Mouse (Mus musculus): ENCODE data around the gene Snx9.

The Snx9 gene

GRCm38 (mm10) chr17:5806823-5807222, 34.3 kb upstream of the Snx9 start:
- DNase-seq (ENCODE audit: extremely low read depth, insufficient read length, low spot score), result no peak

- DNase-seq (ENCODE audit: extremely low read depth, insufficient read length, low spot score), result no peak
These were observed 33.2 kb upstream of the Snx9 start for GRCm38 (mm10) chr17:5807847-5808386.

- DNase-seq (ENCODE audit: extremely low read depth, insufficient read length, low spot score), result peak; percentile 64
These were observed 27.1 kb upstream of the Snx9 start for GRCm38 (mm10) chr17:5813863-5814640.

DNA sequence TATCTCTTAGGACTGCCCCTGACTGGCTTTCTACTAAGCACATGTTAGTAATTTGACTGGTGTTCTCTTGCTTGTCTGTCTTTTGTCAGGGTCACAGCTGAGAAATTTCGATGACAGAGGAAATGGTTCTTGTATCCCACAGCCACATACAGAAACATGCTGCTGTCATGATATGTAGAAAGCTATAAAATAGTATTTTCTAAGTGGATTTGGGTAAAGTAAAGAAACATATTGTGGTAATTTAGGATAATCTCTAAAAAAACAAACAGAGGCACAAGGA, 26.5 kb upstream of the Snx9 start:
- no peak for DNase-seq (ENCODE audit: extremely low read depth, insufficient read length, low spot score)

- DNase-seq (ENCODE audit: extremely low read depth, insufficient read length, low spot score), result no peak
These were observed 23.3 kb upstream of the Snx9 start for GRCm38 (mm10) chr17:5817871-5818270.

DNA sequence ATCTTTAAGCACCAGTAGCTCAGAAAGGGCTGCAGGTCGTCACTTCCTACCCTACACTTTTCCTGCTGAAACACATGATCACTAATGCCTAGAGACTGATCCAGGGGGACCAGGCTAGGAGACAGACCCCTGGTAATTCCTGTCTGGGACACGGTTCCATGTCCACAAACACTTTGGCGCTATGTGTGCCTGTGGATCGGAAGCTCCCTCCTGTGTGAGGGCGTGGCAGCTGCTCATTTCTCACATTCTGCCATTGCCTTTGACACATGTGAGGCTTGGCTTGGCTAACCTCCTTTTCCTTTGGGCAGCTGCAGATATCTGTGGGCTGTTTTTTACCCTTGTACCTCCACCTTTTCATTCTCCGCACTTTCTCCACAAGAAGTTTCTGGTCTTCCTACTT, 22.0 kb upstream of the Snx9 start:
- DNase-seq (ENCODE audit: extremely low read depth, insufficient read length, low spot score), result no peak

DNA sequence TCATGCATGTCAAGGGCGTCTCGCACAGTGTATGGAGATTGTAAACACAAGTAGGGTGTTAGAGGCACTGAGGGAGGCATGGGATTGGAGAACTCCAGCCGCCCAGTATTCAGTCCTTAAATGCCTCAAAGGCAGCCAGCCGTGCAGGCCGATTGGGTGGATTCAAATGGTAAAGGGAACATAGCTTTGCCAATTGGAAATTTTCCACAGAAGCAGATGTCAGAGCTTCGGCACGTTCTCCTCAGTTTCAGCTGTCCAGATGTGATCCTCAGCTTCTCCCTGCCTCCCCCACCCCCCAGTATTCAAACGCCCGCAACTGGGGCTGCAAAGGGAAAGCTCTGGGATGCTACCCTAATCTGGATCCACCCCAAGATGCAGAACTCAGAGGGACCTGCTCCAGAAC, 21.3 kb upstream of the Snx9 start:
- no peak for DNase-seq (ENCODE audit: extremely low read depth, insufficient read length, low spot score)

- peak; percentile 80 for DNase-seq (ENCODE audit: extremely low read depth, insufficient read length, low spot score)
These were observed 18.6 kb upstream of the Snx9 start for GRCm38 (mm10) chr17:5822541-5822940.

DNA sequence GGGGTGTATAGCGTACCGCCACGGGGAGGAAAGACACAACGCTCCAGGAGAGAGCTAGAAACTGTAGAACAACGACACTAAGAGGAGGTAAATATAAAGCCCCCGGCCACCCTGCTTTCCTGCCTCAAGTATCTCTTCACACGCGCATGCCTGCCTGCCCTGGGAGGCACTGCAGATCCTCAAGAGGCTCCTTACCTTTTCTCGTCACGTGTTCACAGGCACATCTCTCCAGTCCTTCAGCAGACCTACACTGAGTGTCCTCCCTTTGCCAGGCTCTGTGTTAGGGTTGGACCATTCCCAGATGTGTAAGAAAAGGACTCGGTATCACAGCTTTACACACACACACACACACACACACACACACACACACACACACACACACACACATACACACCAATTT, 18.1 kb upstream of the Snx9 start:
- DNase-seq (ENCODE audit: extremely low read depth, insufficient read length, low spot score), result no peak

- no peak for DNase-seq (ENCODE audit: extremely low read depth, insufficient read length, low spot score)
These were observed 13.1 kb upstream of the Snx9 start for GRCm38 (mm10) chr17:5827836-5828582.

GRCm38 (mm10) chr17:5828583-5828836, 12.6 kb upstream of the Snx9 start:
- DNase-seq (ENCODE audit: extremely low read depth, insufficient read length, low spot score), result no peak

DNA sequence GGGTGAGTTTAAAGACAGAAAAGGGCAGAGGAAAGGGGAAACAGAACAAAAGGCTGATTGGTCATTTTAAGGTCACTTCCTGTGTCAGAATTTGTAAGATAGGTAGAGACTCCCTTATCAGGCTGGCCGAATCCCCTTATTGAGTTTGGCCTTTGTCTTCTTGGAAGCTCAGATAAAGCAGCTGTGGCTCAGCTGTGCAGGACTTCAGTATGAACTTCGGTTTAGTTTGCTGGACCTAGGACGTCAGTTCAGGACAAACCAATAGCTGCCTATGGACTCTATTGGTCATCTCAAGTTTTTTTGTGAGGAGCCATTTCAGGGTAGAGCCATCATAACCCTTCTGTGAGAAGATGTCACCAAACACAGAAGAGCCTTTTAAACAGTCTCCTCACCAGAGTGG, 12.2 kb upstream of the Snx9 start:
- no peak for DNase-seq (ENCODE audit: extremely low read depth, insufficient read length, low spot score)

DNA sequence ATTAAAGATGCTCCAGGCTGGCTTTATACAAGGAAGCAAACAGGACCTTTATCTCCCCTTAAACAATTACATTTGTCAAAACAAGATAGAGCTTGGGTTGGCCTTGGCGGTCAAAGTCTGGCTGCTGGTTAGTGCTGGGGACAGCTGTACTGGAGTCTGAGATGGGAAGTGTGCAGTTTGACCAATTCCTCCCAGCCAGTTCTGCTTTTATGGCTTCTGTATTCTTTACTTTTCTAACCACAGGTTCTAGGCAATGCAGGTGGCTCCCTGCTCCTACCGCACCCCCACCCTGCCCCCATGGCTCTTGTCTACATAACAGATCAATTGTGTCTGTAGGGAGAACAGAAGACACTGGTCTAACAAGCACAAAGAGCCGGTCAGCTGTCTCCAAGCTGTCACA, 11.2 kb upstream of the Snx9 start:
- DNase-seq (ENCODE audit: extremely low read depth, insufficient read length, low spot score), result no peak

DNA sequence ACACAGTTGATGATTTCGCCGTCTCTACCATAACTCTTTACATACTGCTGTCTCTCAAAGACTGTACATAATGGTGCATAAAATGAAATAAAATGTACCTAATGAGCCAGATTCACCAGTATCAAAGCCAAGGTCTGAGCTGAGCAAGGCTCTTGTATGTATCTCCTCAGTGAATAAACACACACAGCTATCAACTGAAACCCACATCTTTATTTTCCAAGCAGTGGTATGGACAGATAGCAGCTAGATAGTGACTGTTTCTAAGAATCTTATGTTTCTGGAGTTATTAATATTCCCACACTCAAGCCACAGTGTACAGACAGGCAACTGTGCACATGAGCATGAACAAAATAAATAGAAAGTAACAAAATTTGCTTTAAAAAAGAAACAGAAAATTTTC, 10.7 kb upstream of the Snx9 start:
- DNase-seq (ENCODE audit: extremely low read depth, insufficient read length, low spot score), result no peak

DNA sequence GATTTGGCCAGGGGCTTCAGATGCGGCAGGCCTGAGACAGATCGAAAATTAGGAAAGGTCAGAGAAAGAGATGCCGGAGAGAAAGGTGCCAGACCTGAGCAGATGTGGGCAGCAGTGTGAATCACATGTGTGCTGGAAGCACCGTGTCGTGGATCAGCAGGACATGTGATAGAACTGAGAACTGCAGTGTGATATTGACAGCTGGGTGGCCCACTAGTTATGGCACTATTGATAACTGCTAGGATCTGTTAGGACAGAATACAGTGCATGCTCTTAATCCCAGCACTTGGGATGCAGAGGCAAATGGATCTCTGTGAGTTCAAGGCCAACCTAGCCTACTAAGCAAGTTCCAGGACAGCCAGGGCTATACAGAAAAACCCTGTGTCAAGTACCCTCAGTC, 10.3 kb upstream of the Snx9 start:
- no peak for DNase-seq (ENCODE audit: extremely low read depth, insufficient read length, low spot score)

- no peak for DNase-seq (ENCODE audit: extremely low read depth, insufficient read length, low spot score)
These were observed 9.8 kb upstream of the Snx9 start for GRCm38 (mm10) chr17:5831257-5831806.

GRCm38 (mm10) chr17:5834166-5834565, 7.0 kb upstream of the Snx9 start:
- DNase-seq (ENCODE audit: extremely low read depth, insufficient read length, low spot score), result no peak

DNA sequence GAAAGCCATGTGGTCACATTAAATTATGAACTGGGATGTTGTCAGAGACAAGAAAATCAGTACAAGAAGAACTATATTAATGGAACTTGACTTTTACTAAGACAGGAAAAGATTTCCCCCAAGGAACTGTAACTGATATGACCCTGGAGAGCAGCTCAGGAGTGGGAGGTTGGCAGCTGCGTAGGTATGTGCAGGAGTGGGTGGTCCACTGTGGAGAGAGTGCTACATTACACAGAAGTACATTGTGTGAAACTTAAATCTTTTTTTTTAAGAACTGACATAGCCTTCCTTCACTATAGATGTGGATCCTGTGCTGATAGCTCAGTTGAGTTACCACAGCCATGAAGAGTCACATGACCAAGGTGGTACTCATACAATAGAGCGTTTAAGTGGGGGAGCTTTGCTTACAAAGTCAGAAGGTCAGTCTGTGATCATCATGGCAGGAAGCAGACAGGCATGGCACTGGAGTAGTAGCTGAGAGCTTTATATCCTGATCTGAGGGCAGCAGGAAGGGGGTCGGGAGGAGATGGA, 6.3 kb upstream of the Snx9 start:
- DNase-seq (ENCODE audit: extremely low read depth, insufficient read length, low spot score), result no peak

- DNase-seq (ENCODE audit: extremely low read depth, insufficient read length, low spot score), result no peak
These were observed 1.4 kb upstream of the Snx9 start for GRCm38 (mm10) chr17:5839549-5840240.

DNA sequence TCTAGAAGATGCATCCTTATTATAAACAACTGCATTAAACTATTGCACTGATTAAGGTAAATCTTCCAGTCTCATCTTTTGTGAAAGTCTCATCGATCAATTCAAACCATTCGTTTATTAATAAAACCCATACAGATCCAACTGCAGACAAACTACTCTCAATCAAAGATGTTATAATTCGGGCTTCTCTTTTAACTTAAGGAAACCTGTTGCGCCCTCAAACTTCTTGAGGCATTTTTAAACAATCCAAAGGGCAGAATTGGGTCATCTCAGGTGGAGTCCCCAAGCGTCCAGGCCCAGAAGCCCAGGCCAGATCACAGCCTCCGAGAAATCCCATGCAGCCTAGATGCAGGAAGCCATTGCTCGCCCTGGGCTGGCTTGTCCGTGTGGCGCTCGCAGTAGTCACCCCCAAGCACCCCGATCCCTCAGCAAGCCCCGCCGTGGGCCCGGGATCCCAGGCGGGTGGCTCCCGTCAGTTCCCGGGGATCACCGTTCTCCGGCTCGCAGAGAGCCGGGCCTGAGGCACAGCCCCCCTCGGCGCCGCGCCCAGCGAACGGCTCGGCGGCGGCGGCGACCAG, 490 bp upstream of the Snx9 start:
- peak; percentile 74 for DNase-seq (ENCODE audit: extremely low read depth, insufficient read length, low spot score)

- no peak for DNase-seq (ENCODE audit: extremely low read depth, insufficient read length, low spot score)
These were observed 779 bp downstream of the Snx9 start for GRCm38 (mm10) chr17:5841943-5842273.

Data from 3134 (cell line).